Mouse (Mus musculus): ENCODE measurements around the gene Cyp2s1. TPM values are rescaled to one million over a fixed set of nuclear protein-coding genes. Genes with fewer than 3 reads are reported as not detected.

The Cyp2s1 gene
- total RNA-seq, 2 experiments from 2014 or later = 4.4 to 10.1 TPM

Small RNA genes within 50 kb of the gene (microRNA-seq; reads per million reads assigned to microRNA genes)
- 0 reads per million in 2 experiments for gene Gm24865 (ENCODE audit: borderline number of aligned reads in 2 of 2)

Other genes starting within 250 kb of the Cyp2s1 start
- gene Erich4, start 201.0 kb downstream of the Cyp2s1 start, total RNA-seq (2021) = under 1 TPM; 0.30 to 0.56 TPM
- 10 to 100 TPM; 55.2 to 59.1 TPM for gene Dmac2, start 197.5 kb downstream of the Cyp2s1 start, total RNA-seq (2021)
- gene B3gnt8, start 190.3 kb downstream of the Cyp2s1 start, total RNA-seq (2021) = 1 to 10 TPM; 2.6 to 4.6 TPM
- 100 to 1,000 TPM; 237 to 254 TPM for gene Bckdha, start 157.9 kb downstream of the Cyp2s1 start, total RNA-seq (2021)
- 10 to 100 TPM; 16.0 to 18.9 TPM for gene Exosc5, start 157.7 kb downstream of the Cyp2s1 start, total RNA-seq (2021)
- not detected for gene Tmem91, start 141.7 kb downstream of the Cyp2s1 start, total RNA-seq (2021)
- gene B9d2, start 136.1 kb downstream of the Cyp2s1 start, total RNA-seq (2021) = 10 to 100 TPM; 10.2 to 10.8 TPM
- 10 to 100 TPM; 23.8 to 27.0 TPM for gene Tgfb1, start 129.9 kb downstream of the Cyp2s1 start, total RNA-seq (2021)
- gene Ccdc97, start 97.8 kb downstream of the Cyp2s1 start, total RNA-seq (2021) = 10 to 100 TPM; 55.0 to 55.8 TPM
- 10 to 100 TPM; 78.4 to 82.7 TPM for gene Hnrnpul1, start 62.2 kb downstream of the Cyp2s1 start, total RNA-seq (2021)
- 10 to 100 TPM; 81.0 to 94.8 TPM for gene Axl, start 28.2 kb downstream of the Cyp2s1 start, total RNA-seq (2021)
- 1 to 10 TPM; 1.3 to 2.0 TPM for gene Cyp2b10, start 80.7 kb upstream of the Cyp2s1 start, total RNA-seq (2021)
- not detected for gene Cyp2b13, start 244.6 kb upstream of the Cyp2s1 start, total RNA-seq (2021)

Data from heart, postnatal 36 days (tissue).